Comparison of ENCODE assay signal across 10 mouse cellular contexts in genomic region chr7:128348608-128349007, GRCm38 (mm10). TPM values are rescaled to one million over a fixed set of nuclear protein-coding genes. Genes with fewer than 3 reads are reported as not detected.
A peak's percentile ranks its signal among the peaks of the same experiment; 100 is the strongest.
DNase-seq lines count a peak whose midpoint lies in the region; ATAC-seq and TF ChIP-seq lines count a peak whose summit lies in the region.
"Had no signal": no experiment of that assay in that cellular context is flagged by ENCODE, and none has a peak within 500 bp of the region (broad histone marks: within the 10 kb centered on the region; RNA-seq: fewer than 3 reads in every experiment).

No protein-coding gene starts in this region.

- H3K9ac ChIP-seq in forebrain, postnatal 0 days: no peak overlapping the region
- no peak overlapping the region for H3K9ac ChIP-seq in heart, embryonic 15.5 days
- H3K9ac ChIP-seq: embryonic facial prominence, embryonic 15.5 days; limb, embryonic 15.5 days had no signal

- peak; percentile 66 for ATAC-seq in forebrain, postnatal 0 days
- peak; percentile 55; the same call in 1 of the 2 replicates for ATAC-seq in heart, embryonic 15.5 days (replicated peaks; ENCODE audit: insufficient number of reproducible peaks, insufficient read depth, low FRiP score, low read depth)

- TF ChIP-seq POLR2A in cerebellum, adult 2 months (IDR thresholded peaks at IDR 0.05; ENCODE audit: borderline replicate concordance, insufficient read depth, low read length): no peak

- no peak overlapping the region for H3ac ChIP-seq in C2C12 (ENCODE audit: control insufficient read depth, insufficient read length, low read depth)

- 12% methylated on average over 1 of the region's 1 CpGs for WGBS in forebrain, postnatal 0 days
- 61% methylated on average over 1 of the region's 1 CpGs for WGBS in forebrain, embryonic 10.5 days
- WGBS in cerebellum, adult 2 months: 0% methylated on average over 1 of the region's 1 CpGs
- 22% methylated on average over 1 of the region's 1 CpGs for WGBS in heart, embryonic 15.5 days

- no peak overlapping the region for H3K4me3 ChIP-seq in forebrain, postnatal 0 days (ENCODE audit: low read depth, low read length)
- no peak overlapping the region for H3K4me3 ChIP-seq in forebrain, embryonic 10.5 days
- H3K4me3 ChIP-seq in C2C12 (ENCODE audit: insufficient read depth, poor library complexity, severe bottlenecking): no peak overlapping the region
- no peak overlapping the region for H3K4me3 ChIP-seq in cerebellum, adult 2 months (replicated peaks; ENCODE audit: insufficient read depth, low read depth, low read length)
- H3K4me3 ChIP-seq in heart, embryonic 15.5 days: no peak overlapping the region
- H3K4me3 ChIP-seq: embryonic facial prominence, embryonic 15.5 days; limb, embryonic 15.5 days had no signal

- no peaks in the 10 kb centered on the region for H3K79me3 ChIP-seq in C2C12 (ENCODE audit: low read depth)

- no peaks in the 10 kb centered on the region for H3K27me3 ChIP-seq in forebrain, postnatal 0 days (ENCODE audit: insufficient read depth, low read length)
- no peaks in the 10 kb centered on the region for H3K27me3 ChIP-seq in forebrain, embryonic 10.5 days (ENCODE audit: poor library complexity, severe bottlenecking)
- no peaks in the 10 kb centered on the region for H3K27me3 ChIP-seq in C2C12 (ENCODE audit: control insufficient read depth, insufficient read depth, insufficient read length)
- H3K27me3 ChIP-seq in cerebellum, adult 2 months (ENCODE audit: control insufficient read depth, insufficient read depth, low read length): no peaks in the 10 kb centered on the region
- H3K27me3 ChIP-seq in heart, embryonic 15.5 days: no peaks in the 10 kb centered on the region
- H3K27me3 ChIP-seq: embryonic facial prominence, embryonic 15.5 days; limb, embryonic 15.5 days had no signal

- no peaks in the 10 kb centered on the region for H3K36me3 ChIP-seq in forebrain, postnatal 0 days (ENCODE audit: insufficient read depth)
- H3K36me3 ChIP-seq in forebrain, embryonic 10.5 days (replicated peaks): no peaks in the 10 kb centered on the region
- H3K36me3 ChIP-seq in C2C12 (ENCODE audit: control insufficient read depth, insufficient read depth): no peaks in the 10 kb centered on the region
- H3K36me3 ChIP-seq in heart, embryonic 15.5 days: no peaks in the 10 kb centered on the region
- H3K36me3 ChIP-seq: embryonic facial prominence, embryonic 15.5 days; limb, embryonic 15.5 days had no signal

- TF ChIP-seq CTCF in forebrain, postnatal 0 days (IDR thresholded peaks at IDR 0.05; ENCODE audit: low read depth): no peak
- TF ChIP-seq CTCF in C2C12 (IDR thresholded peaks at IDR 0.05; ENCODE audit: control insufficient read depth, insufficient read depth, insufficient read length): no peak
- TF ChIP-seq CTCF in cerebellum, adult 2 months (IDR thresholded peaks at IDR 0.05; ENCODE audit: borderline replicate concordance, insufficient read depth, low read depth, low read length): peak; percentile 15; the same call in 1 of the 2 replicates

- no peak overlapping the region for H3K4me2 ChIP-seq in forebrain, postnatal 0 days (ENCODE audit: low read depth)
- H3K4me2 ChIP-seq in heart, embryonic 15.5 days: no peak overlapping the region
- H3K4me2 ChIP-seq: embryonic facial prominence, embryonic 15.5 days; limb, embryonic 15.5 days had no signal

- H3K27ac ChIP-seq in forebrain, postnatal 0 days (ENCODE audit: low read depth, low read length): no peak overlapping the region
- no peak overlapping the region for H3K27ac ChIP-seq in forebrain, embryonic 10.5 days
- 0 out of 2 replicates have a peak overlapping the region, but pooled peaks have one; percentile 25 for H3K27ac ChIP-seq in cerebellum, adult 2 months (ENCODE audit: insufficient read depth, low read length)
- no peak overlapping the region for H3K27ac ChIP-seq in heart, embryonic 15.5 days
- H3K27ac ChIP-seq: embryonic facial prominence, embryonic 15.5 days; limb, embryonic 15.5 days had no signal

- H3K4me1 ChIP-seq in forebrain, postnatal 0 days (ENCODE audit: insufficient read depth): no peaks in the 10 kb centered on the region
- H3K4me1 ChIP-seq in forebrain, embryonic 10.5 days: peaks cover 5% of the 10 kb centered on the region; the same call in 1 of the 2 replicates
- H3K4me1 ChIP-seq in cerebellum, adult 2 months (ENCODE audit: control insufficient read depth, insufficient read depth, low read length): peaks cover 12% of the 10 kb centered on the region; the same call in 1 of the 2 replicates
- H3K4me1 ChIP-seq in heart, embryonic 15.5 days (replicated peaks): peaks cover 6% of the 10 kb centered on the region; the same call in 1 of the 2 replicates
- H3K4me1 ChIP-seq: embryonic facial prominence, embryonic 15.5 days; limb, embryonic 15.5 days had no signal

- no peaks in the 10 kb centered on the region for H3K79me2 ChIP-seq in C2C12 (ENCODE audit: control insufficient read depth, insufficient read depth)

- DNase-seq in forebrain, postnatal 0 days: peak; percentile 52
- DNase-seq in forebrain, embryonic 10.5 days (ENCODE audit: extremely low spot score, low spot score): no peak
- peak; percentile 71 to 85 for DNase-seq in cerebellum, adult 2 months
- DNase-seq in lung, postnatal 36 days: peak; percentile 60
- DNase-seq in spleen, adult 12 weeks (ENCODE audit: low spot score): no peak
- DNase-seq in frontal cortex, postnatal 14 days (ENCODE audit: low spot score in 2 of 2): no peak

- 0 out of 2 replicates have a peak, but pooled peaks cover under 1% of the 10 kb centered on the region for H3K9me3 ChIP-seq in forebrain, postnatal 0 days (ENCODE audit: low read length)
- H3K9me3 ChIP-seq in forebrain, embryonic 10.5 days: no peaks in the 10 kb centered on the region
- no peaks in the 10 kb centered on the region for H3K9me3 ChIP-seq in heart, embryonic 15.5 days (replicated peaks)
- H3K9me3 ChIP-seq: embryonic facial prominence, embryonic 15.5 days; limb, embryonic 15.5 days had no signal

TF ChIP-seq in C2C12, 6 proteins besides CTCF, POLR2A, EP300 and RAD21:
- TF ChIP-seq CEBPB (IDR thresholded peaks at IDR 0.05; ENCODE audit: low read depth) (no peak), MAX (IDR thresholded peaks at IDR 0.05) (peak; percentile 32)

RNA-seq across cellular contexts. Expression of gene BC017158, which starts 50.6 kb away (rescaled TPM):
- total RNA-seq in forebrain, postnatal 0 days (2014; rRNA removed): 18.3 and 18.5 TPM in 2 replicates
- 10.6 and 14.4 TPM in 2 replicates for polyA plus RNA-seq in forebrain, postnatal 0 days (2015; fragmentation: Nextera tagmentation; extraction: Ambion mirVana)
- 22.0 and 26.2 TPM in 2 replicates for polyA plus RNA-seq in forebrain, embryonic 10.5 days (2016; fragmentation: Nextera tagmentation; extraction: Ambion mirVana)
- polyA plus RNA-seq in C2C12 (2012; fragmentation: generic; extraction: Trizol): 13.3 TPM
- 35.4 and 38.9 TPM in 2 replicates for polyA plus RNA-seq in cerebellum, adult 2 months (2012; rRNA removed)
- 12.6 and 18.1 TPM in 2 replicates for polyA plus RNA-seq in heart, embryonic 15.5 days (2015; fragmentation: Nextera tagmentation; extraction: Ambion mirVana)

Comparison
In these comparisons a context has a peak if more than half of its experiments do, and no peak if none do; other contexts are left out.
1. DNase-seq: peak in forebrain, postnatal 0 days (single experiment), cerebellum, adult 2 months (2 of 2) and lung, postnatal 36 days (single experiment); none in forebrain, embryonic 10.5 days (single experiment), spleen, adult 12 weeks (single experiment) and frontal cortex, postnatal 14 days (0 of 2).